ENCODE assay signal across 8 mouse cellular contexts in the genomic region with DNA sequence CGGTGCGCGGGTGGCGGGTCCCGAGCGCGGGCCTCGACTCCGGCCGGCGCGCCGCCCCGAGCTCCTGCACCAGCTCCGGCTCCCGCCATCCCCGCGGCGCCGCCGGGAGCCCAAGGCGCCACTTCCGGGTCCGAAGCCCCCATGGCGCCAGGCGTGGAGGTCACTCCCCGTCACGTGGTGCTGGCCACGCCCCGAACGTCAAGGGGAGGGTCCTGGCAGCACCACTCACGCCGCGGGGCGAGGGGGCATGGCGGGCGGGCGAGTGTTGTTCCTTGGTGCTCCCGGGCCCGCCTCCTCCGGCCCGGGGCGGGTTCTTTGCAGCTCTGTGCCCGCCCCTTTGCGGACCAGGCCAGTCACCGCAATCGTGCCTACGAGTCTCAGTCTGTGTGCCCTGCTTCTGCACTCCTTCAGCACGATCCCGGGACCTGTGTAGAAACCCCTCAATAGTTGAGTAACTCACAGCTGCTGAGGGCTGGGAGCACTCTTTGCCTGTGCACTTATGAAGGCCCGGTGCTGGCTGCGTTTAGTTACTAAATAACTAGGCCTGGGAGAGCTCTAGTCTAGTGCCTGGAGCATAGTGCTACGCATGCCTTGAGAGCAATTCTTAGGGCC. TPM values are rescaled to one million over a fixed set of nuclear protein-coding genes. Genes with fewer than 3 reads are reported as not detected.
A peak's percentile ranks its signal among the peaks of the same experiment; 100 is the strongest.
DNase-seq lines count a peak whose midpoint lies in the region; ATAC-seq and TF ChIP-seq lines count a peak whose summit lies in the region.

A gene (minus strand): TSS at position 290 of the 612 bp plus-strand sequence.

- peaks cover 0 to 9% of the 10 kb centered on the region in 2 experiments; a peak in 2 of 4 replicates for H3K36me3 ChIP-seq in MEL (ENCODE audit: control insufficient read depth in 1 of 2, insufficient read depth in 2 of 2, low read length in 2 of 2)
- peaks cover 8% of the 10 kb centered on the region for H3K36me3 ChIP-seq in lung, embryonic 16.5 days (ENCODE audit: control insufficient read depth, insufficient read depth, low read length)

- no peaks in the 10 kb centered on the region for H3K27me3 ChIP-seq in MEL (ENCODE audit: control insufficient read depth in 1 of 2, insufficient read depth in 2 of 2, low read length in 2 of 2)
- H3K27me3 ChIP-seq in cerebellum, adult 2 months (ENCODE audit: control insufficient read depth, insufficient read depth, low read length): no peaks in the 10 kb centered on the region
- no peaks in the 10 kb centered on the region for H3K27me3 ChIP-seq in lung, embryonic 16.5 days (ENCODE audit: control insufficient read depth, insufficient read depth, low read depth, low read length)

- H3K79me2 ChIP-seq in MEL (ENCODE audit: control insufficient read depth, insufficient read depth, low read length, poor library complexity): peaks cover 19% of the 10 kb centered on the region

- TF ChIP-seq EP300 in MEL (IDR thresholded peaks at IDR 0.05; ENCODE audit: low read depth in 1 of 2, low read length in 2 of 2): no peak

- H3K27ac ChIP-seq in MEL (ENCODE audit: control insufficient read depth, low read depth, low read length): peak within 1 kb of the TSS; percentile 24
- H3K27ac ChIP-seq in cerebellum, adult 2 months (ENCODE audit: insufficient read depth, low read length): peak within 1 kb of the TSS; percentile 53
- peak within 1 kb of the TSS; percentile 94 for H3K27ac ChIP-seq in lung, embryonic 16.5 days (ENCODE audit: low read length)

- peak; percentile 77 to 92 for TF ChIP-seq POLR2A in MEL (IDR thresholded peaks at IDR 0.05; ENCODE audit: control insufficient read depth in 1 of 2, insufficient read depth in 1 of 2, low read depth in 1 of 2, low read length in 2 of 2, poor library complexity in 1 of 2)
- TF ChIP-seq POLR2A in cerebellum, adult 2 months (IDR thresholded peaks at IDR 0.05; ENCODE audit: borderline replicate concordance, insufficient read depth, low read length): peak; percentile 89; the same call in 1 of the 2 replicates

- WGBS in cerebellum, adult 2 months: under 1% methylated on average over 53 of the region's 53 CpGs
- WGBS in lung, embryonic 16.5 days: 1% methylated on average over 49 of the region's 53 CpGs

- no peak for TF ChIP-seq CTCF in MEL (IDR thresholded peaks at IDR 0.05 in 2 of 3, conservative IDR thresholded peaks at IDR 0.05 in 1 of 3; ENCODE audit: control insufficient read depth in 1 of 3, insufficient read depth in 1 of 3, low read depth in 2 of 3, low read length in 3 of 3, poor library complexity in 1 of 3, severe bottlenecking in 1 of 3)
- no peak for TF ChIP-seq CTCF in cerebellum, adult 2 months (IDR thresholded peaks at IDR 0.05; ENCODE audit: borderline replicate concordance, insufficient read depth, low read depth, low read length)

- TF ChIP-seq RAD21 in MEL (IDR thresholded peaks at IDR 0.05; ENCODE audit: low read depth, low read length): no peak

- peak within 1 kb of the TSS; percentile 85 for H3K4me3 ChIP-seq in MEL (ENCODE audit: control insufficient read depth in 1 of 2, insufficient read depth in 1 of 2, low read depth in 2 of 2, low read length in 2 of 2)
- H3K4me3 ChIP-seq in cerebellum, adult 2 months (replicated peaks; ENCODE audit: insufficient read depth, low read depth, low read length): peak within 1 kb of the TSS; percentile 91
- peak within 1 kb of the TSS; percentile 89 for H3K4me3 ChIP-seq in lung, embryonic 16.5 days (ENCODE audit: low read length)

- peak; percentile 98 for DNase-seq in MEL (ENCODE audit: low read depth, low spot score)
- peak; percentile 97 to 98 for DNase-seq in cerebellum, adult 2 months
- DNase-seq in forelimb bud, embryonic 11.5 days (ENCODE audit: low read depth, low spot score): peak; percentile 97
- DNase-seq in layer of hippocampus, adult 9-10 months (ENCODE audit: low spot score): peak; percentile 90
- peak; percentile 98 for DNase-seq in ovary, postnatal 10 days (ENCODE audit: low spot score)
- DNase-seq in thymus, postnatal 10 days (ENCODE audit: low spot score in 2 of 2): peak; percentile 98 to 99

- H3K9me3 ChIP-seq in MEL (replicated peaks; ENCODE audit: insufficient read depth, low read length): no peaks in the 10 kb centered on the region
- no peaks in the 10 kb centered on the region for H3K9me3 ChIP-seq in lung, embryonic 16.5 days (ENCODE audit: control insufficient read depth, low read length)

- peak; percentile 96 to 99 for ATAC-seq in hematopoietic stem cell, adult 5-6 weeks (replicated peaks in 1 of 2; ENCODE audit: insufficient read depth in 1 of 2, low FRiP score in 2 of 2, low TSS enrichment in 1 of 2, low read depth in 1 of 2, poor library complexity in 2 of 2, severe bottlenecking in 2 of 2)
- peak; percentile 97 for ATAC-seq in lung, embryonic 16.5 days (ENCODE audit: low read depth)

- H3K4me2 ChIP-seq in lung, embryonic 16.5 days (ENCODE audit: low read depth, low read length): peak within 1 kb of the TSS; percentile 75

- peaks cover 2 to 22% of the 10 kb centered on the region in 2 experiments; a peak in 3 of 4 replicates for H3K4me1 ChIP-seq in MEL (ENCODE audit: control insufficient read depth in 1 of 2, insufficient read depth in 2 of 2, low read length in 2 of 2)
- H3K4me1 ChIP-seq in cerebellum, adult 2 months (ENCODE audit: control insufficient read depth, insufficient read depth, low read length): peaks cover 7% of the 10 kb centered on the region
- peaks cover 22% of the 10 kb centered on the region for H3K4me1 ChIP-seq in lung, embryonic 16.5 days (replicated peaks; ENCODE audit: control insufficient read depth, insufficient read depth, low read length)

- H3K9ac ChIP-seq in MEL (ENCODE audit: control insufficient read depth, low read depth, low read length, poor library complexity, severe bottlenecking): peak within 1 kb of the TSS; percentile 92
- H3K9ac ChIP-seq in lung, embryonic 16.5 days (ENCODE audit: low read length): peak within 1 kb of the TSS; percentile 94

TF ChIP-seq in MEL, 35 proteins besides CTCF, POLR2A, EP300 and RAD21 (continues in another document):
- TF ChIP-seq SMC3 (IDR thresholded peaks at IDR 0.05; ENCODE audit: low read depth, low read length) (no peak), USF2 (IDR thresholded peaks at IDR 0.05; ENCODE audit: borderline replicate concordance in 1 of 2, insufficient read depth in 1 of 2, low read depth in 1 of 2, low read length in 2 of 2) (peak; percentile 24 to 91; a peak in 3 of 4 replicates), MXI1 (IDR thresholded peaks at IDR 0.05; ENCODE audit: low read depth, low read length) (peak; percentile 86), GATA1 (IDR thresholded peaks at IDR 0.05; ENCODE audit: low read depth, low read length) (no peak), ZNF384 (IDR thresholded peaks at IDR 0.05; ENCODE audit: low read depth, low read length) (no peak), NELFE (IDR thresholded peaks at IDR 0.05; ENCODE audit: low read depth, low read length) (peak; percentile 75), TBP (IDR thresholded peaks at IDR 0.05; ENCODE audit: low read depth, low read length) (peak; percentile 23; the same call in 1 of the 2 replicates), MYC (IDR thresholded peaks at IDR 0.05; ENCODE audit: low read depth, low read length) (no peak), CHD2 (IDR thresholded peaks at IDR 0.05; ENCODE audit: low read length) (no peak), BHLHE40 (IDR thresholded peaks at IDR 0.05; ENCODE audit: borderline replicate concordance, low read depth, low read length) (no peak), E2F4 (IDR thresholded peaks at IDR 0.05; ENCODE audit: borderline replicate concordance, low read depth, low read length) (no peak; the same call in 1 of the 2 replicates), USF1 (IDR thresholded peaks at IDR 0.05; ENCODE audit: low read depth, low read length) (peak; percentile 98), ZKSCAN1 (IDR thresholded peaks at IDR 0.05; ENCODE audit: low read depth, low read length) (no peak), TCF12 (IDR thresholded peaks at IDR 0.05; ENCODE audit: low read depth, low read length) (0 out of 2 replicates have a peak, but pooled peaks have one; percentile 18), CHD1 (IDR thresholded peaks at IDR 0.05; ENCODE audit: low read depth, low read length) (no peak), JUND (IDR thresholded peaks at IDR 0.05; ENCODE audit: low read depth, low read length) (no peak), ELF1 (IDR thresholded peaks at IDR 0.05; ENCODE audit: low read depth, low read length) (peak; percentile 98), MAZ (IDR thresholded peaks at IDR 0.05; ENCODE audit: low read depth, low read length) (peak; percentile 91; the same call in 1 of the 2 replicates), UBTF (IDR thresholded peaks at IDR 0.05; ENCODE audit: borderline replicate concordance, insufficient read depth, low read depth, low read length) (no peak), MYB (IDR thresholded peaks at IDR 0.05; ENCODE audit: low read depth, low read length) (no peak), TAL1 (IDR thresholded peaks at IDR 0.05; ENCODE audit: low read length) (no peak), ETS1 (IDR thresholded peaks at IDR 0.05; ENCODE audit: low read depth, low read length) (no peak), MEF2A (IDR thresholded peaks at IDR 0.05; ENCODE audit: extremely low read depth, insufficient replicate concordance, low read depth, low read length, poor library complexity, severe bottlenecking) (no peak), POLR2AphosphoS5 (IDR thresholded peaks at IDR 0.05; ENCODE audit: borderline replicate concordance, low read depth, low read length) (no peak), RCOR1 (IDR thresholded peaks at IDR 0.05; ENCODE audit: low read depth, low read length) (no peak), MAX (IDR thresholded peaks at IDR 0.05; ENCODE audit: low read length) (peak; percentile 95), GABPA (IDR thresholded peaks at IDR 0.05; ENCODE audit: low read depth, low read length) (no peak), NRF1 (IDR thresholded peaks at IDR 0.05; ENCODE audit: insufficient read depth, low read depth, low read length, poor library complexity, severe bottlenecking) (peak; percentile 30; the same call in 1 of the 2 replicates), MAFK (IDR thresholded peaks at IDR 0.05; ENCODE audit: borderline replicate concordance, low read depth, low read length) (no peak), POLR2AphosphoS2 (IDR thresholded peaks at IDR 0.05; ENCODE audit: low read length) (no peak), ZMIZ1 (IDR thresholded peaks at IDR 0.05; ENCODE audit: low read depth, low read length) (peak; percentile 43; the same call in 1 of the 2 replicates)

RNA-seq across cellular contexts. Expression of the gene that starts here (rescaled TPM):
- total RNA-seq in MEL (2012; rRNA removed): 119 and 143 TPM in 2 replicates
- 100 to 1,000 TPM; 147 to 233 TPM for polyA plus RNA-seq in MEL (2012; ENCODE audit: insufficient read depth in 1 of 2, insufficient read length in 2 of 2, low read depth in 1 of 2, low replicate concordance in 2 of 2, missing spikeins in 1 of 2)
- polyA plus RNA-seq in cerebellum, adult 2 months (2012; rRNA removed): 447 and 479 TPM in 2 replicates
- 60.6 and 87.5 TPM in 2 replicates for total RNA-seq in hematopoietic stem cell, adult 5-6 weeks (2017)
- 208 and 265 TPM in 2 replicates for polyA plus RNA-seq in lung, embryonic 16.5 days (2015; fragmentation: Nextera tagmentation; extraction: Ambion mirVana)

Comparison
In these comparisons a context has a peak if more than half of its experiments do, and no peak if none do; other contexts are left out.
1. Peak in every context shown above with its lines: DNase-seq, ATAC-seq, H3K4me3 ChIP-seq and H3K27ac ChIP-seq.
2. H3K27ac ChIP-seq: peak in every context shown above with its lines; median percentile 94 in lung, embryonic 16.5 days; 53 in cerebellum, adult 2 months; 24 in MEL.